Mouse (Mus musculus) intestine, embryonic 15.5 days (tissue): ENCODE results near the gene Oprm1. TPM values are rescaled to one million over a fixed set of nuclear protein-coding genes. Genes with fewer than 3 reads are reported as not detected.

Source experiments
- ATAC-seq: fragments of 200-750 bp; cut with Nextera tagmentation; 2 replicates; pipeline ENCODE4 v1.8.0; 2017; ENCODE audit warnings: moderate TSS enrichment, moderate library complexity
- H3K27ac ChIP-seq: fragments of 300-500 bp; sonication (generic); 2 replicates; pipeline ENCODE4 v1.5.1; 2015; ENCODE audit warnings: mild to moderate bottlenecking, inconsistent platforms
- H3K27me3 ChIP-seq: fragments of 300-500 bp; sonication (generic); replicated peaks from 2 replicates; pipeline ENCODE4 v1.6.1; 2015; ENCODE audit warnings: inconsistent platforms
- H3K36me3 ChIP-seq: fragments of 300-500 bp; sonication (generic); 2 replicates; pipeline ENCODE4 v1.6.1; 2015; ENCODE audit warnings: inconsistent platforms
- H3K4me1 ChIP-seq: fragments of 300-500 bp; sonication (generic); replicated peaks from 2 replicates; pipeline ENCODE4 v1.6.1; 2015; ENCODE audit warnings: inconsistent platforms
- H3K4me2 ChIP-seq: fragments of 300-500 bp; sonication (generic); replicated peaks from 2 replicates; pipeline ENCODE4 v1.6.1; 2015; ENCODE audit warnings: mild to moderate bottlenecking, inconsistent platforms
- H3K4me3 ChIP-seq: fragments of 300-500 bp; sonication (generic); replicated peaks from 2 replicates; pipeline ENCODE4 v1.5.1; 2015; ENCODE audit warnings: inconsistent platforms
- H3K9ac ChIP-seq: fragments of 300-500 bp; sonication (generic); 2 replicates; pipeline ENCODE4 v1.6.1; 2015; ENCODE audit warnings: inconsistent platforms
- H3K9me3 ChIP-seq: fragments of 300-500 bp; sonication (generic); 2 replicates; pipeline ENCODE4 v1.6.1; 2016; ENCODE audit warnings: inconsistent platforms
- WGBS: fragments of 180-500 bp; shearing (Covaris S2); methylation state at CpG from one replicate; pipeline ENCODE4 v1.1.7; 2015; 5-methylcytosine and 5-hydroxymethylcytosine counted together
- polyA plus RNA-seq: library from polyadenylated mRNA; unstranded; fragments of >200 nt; fragmentation: Nextera tagmentation; extraction: Ambion mirVana; gene quantifications from 2 replicates; pipeline ENCODE4 v1.2.1, GENCODE M21; 2015

The Oprm1 gene
- polyA plus RNA-seq, 1 experiment from 2014 or later, result 0.20 TPM

DNA sequence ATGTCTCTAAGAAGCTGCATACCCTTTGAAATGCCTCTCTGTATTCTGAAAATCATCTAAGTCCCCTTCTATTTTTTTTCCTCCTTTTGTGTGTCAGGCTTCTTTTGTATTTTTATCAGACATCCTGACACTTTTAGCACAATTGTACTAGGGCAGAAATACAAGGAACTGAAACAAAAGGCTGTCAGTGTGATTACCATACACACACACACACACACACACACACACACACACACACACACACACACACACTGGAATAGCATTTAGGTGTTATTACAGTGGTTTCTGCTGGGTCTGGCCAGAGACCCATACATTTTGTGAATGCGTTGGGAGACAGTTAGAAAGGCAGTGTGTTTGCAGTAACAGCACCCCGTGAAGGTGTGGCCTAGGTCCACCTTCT is 275.2 kb downstream of the Oprm1 start:
- no peaks in the 10 kb centered on the region for H3K36me3 ChIP-seq
- ATAC-seq, result no peak
- no peak overlapping the region for H3K4me3 ChIP-seq
- H3K27me3 ChIP-seq, result no peaks in the 10 kb centered on the region
- WGBS, result 84% methylated on average over 2 of the region's 2 CpGs
- no peak overlapping the region for H3K9ac ChIP-seq
- no peaks in the 10 kb centered on the region for H3K9me3 ChIP-seq
- H3K4me2 ChIP-seq, result no peak overlapping the region
- no peak overlapping the region for H3K27ac ChIP-seq
- H3K4me1 ChIP-seq, result no peaks in the 10 kb centered on the region

DNA sequence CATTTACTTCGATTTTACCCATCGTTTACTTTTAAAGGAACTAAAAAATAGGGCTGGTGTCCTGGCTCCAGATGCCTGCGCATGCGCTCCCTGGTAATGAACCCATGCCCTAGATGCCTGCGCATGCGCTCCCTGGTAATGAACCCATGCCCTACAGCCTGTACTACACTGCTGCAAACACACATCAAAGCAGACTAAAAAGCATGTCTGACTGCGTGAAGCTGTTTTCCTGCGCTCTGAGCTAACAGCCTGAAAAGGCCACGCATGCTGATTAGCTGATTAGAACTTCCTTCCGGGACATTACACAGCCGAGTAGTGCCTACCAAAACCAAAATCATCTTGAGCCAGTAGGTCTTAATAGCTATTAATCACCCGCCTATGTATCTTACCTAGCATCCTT is 277.2 kb downstream of the Oprm1 start:
- H3K4me1 ChIP-seq, result no peaks in the 10 kb centered on the region
- H3K27me3 ChIP-seq, result no peaks in the 10 kb centered on the region
- H3K4me3 ChIP-seq, result no peak overlapping the region
- no peaks in the 10 kb centered on the region for H3K9me3 ChIP-seq
- ATAC-seq, result no peak
- no peak overlapping the region for H3K27ac ChIP-seq
- H3K36me3 ChIP-seq, result no peaks in the 10 kb centered on the region
- no peak overlapping the region for H3K9ac ChIP-seq
- no peak overlapping the region for H3K4me2 ChIP-seq
- WGBS, result 77% methylated on average over 12 of the region's 12 CpGs

DNA sequence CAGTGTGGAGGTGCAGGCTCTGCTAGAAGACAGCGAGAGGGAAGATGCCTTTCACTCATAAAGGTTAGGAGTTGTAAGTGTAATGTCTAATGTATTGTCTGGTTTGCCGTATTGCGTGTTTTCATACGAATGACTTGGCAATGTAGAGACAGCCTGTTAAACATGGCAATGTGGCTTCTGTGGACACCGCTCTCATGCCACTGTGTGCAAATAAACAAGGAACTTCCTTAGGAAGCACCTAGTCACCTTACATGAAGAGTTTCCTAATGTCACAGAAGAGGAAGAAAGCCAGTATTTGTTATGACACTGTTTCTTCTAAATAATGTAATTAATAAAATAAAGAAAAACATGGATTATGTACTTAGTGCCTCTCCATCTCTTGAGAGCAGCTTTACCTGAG is 278.9 kb downstream of the Oprm1 start:
- WGBS, result 92% methylated on average over 5 of the region's 5 CpGs
- Histone ChIP-seq H3K9me3 (no peaks in the 10 kb centered on the region), H3K36me3 (no peaks in the 10 kb centered on the region), H3K27me3 (no peaks in the 10 kb centered on the region), H3K27ac (no peak overlapping the region), H3K4me1 (no peaks in the 10 kb centered on the region), H3K4me3 (no peak overlapping the region), H3K4me2 (no peak overlapping the region), H3K9ac (no peak overlapping the region)
- no peak for ATAC-seq

DNA sequence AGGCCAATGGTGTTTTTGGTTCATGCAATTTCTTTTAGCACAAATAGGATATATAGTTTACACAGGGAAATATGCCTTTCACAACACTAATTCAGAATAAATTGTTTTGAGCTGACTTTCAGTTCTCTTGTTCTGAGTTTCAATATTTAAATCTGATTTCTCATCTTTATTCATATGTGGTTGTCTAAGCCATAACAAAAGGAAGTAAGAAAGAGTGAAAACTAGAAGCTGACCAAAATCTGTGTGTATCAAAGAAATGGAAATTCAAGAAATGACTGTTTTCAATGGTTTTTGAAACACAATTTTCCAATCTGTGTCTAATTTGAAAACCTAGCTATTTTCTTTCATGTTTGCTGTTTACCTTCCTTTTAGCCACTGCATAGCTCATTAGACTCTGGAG is 282.7 kb downstream of the Oprm1 start:
- Histone ChIP-seq H3K4me2 (no peak overlapping the region), H3K27me3 (no peaks in the 10 kb centered on the region), H3K36me3 (no peaks in the 10 kb centered on the region), H3K9ac (no peak overlapping the region), H3K4me1 (no peaks in the 10 kb centered on the region), H3K4me3 (no peak overlapping the region), H3K27ac (no peak overlapping the region), H3K9me3 (no peaks in the 10 kb centered on the region)
- no peak for ATAC-seq

DNA sequence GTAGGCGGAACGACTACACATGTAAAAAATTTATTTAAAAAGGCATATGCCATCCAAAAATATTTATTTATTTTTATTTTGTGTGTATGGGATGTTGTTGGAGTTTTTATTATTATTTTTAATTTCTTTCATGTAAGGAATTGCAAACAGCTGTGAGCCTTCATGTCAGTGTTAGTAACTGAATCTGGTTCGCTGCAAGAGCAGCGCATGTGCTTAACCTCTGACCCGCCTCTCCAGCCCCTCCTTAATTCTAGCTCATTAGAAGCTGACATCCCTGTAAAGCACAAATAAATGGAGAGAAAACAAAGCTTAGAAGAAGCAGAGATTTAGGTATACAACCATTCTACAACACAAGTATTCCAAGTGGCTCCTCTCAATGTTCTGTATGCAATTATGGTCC is 285.6 kb downstream of the Oprm1 start:
- WGBS, result 71% methylated on average over 5 of the region's 5 CpGs
- H3K4me3 ChIP-seq, result no peak overlapping the region
- H3K27me3 ChIP-seq, result no peaks in the 10 kb centered on the region
- no peak overlapping the region for H3K4me2 ChIP-seq
- H3K27ac ChIP-seq, result no peak overlapping the region
- H3K4me1 ChIP-seq, result peaks cover 6% of the 10 kb centered on the region; the same call in 1 of the 2 replicates
- H3K9ac ChIP-seq, result no peak overlapping the region
- no peak for ATAC-seq
- H3K36me3 ChIP-seq, result no peaks in the 10 kb centered on the region
- no peaks in the 10 kb centered on the region for H3K9me3 ChIP-seq

DNA sequence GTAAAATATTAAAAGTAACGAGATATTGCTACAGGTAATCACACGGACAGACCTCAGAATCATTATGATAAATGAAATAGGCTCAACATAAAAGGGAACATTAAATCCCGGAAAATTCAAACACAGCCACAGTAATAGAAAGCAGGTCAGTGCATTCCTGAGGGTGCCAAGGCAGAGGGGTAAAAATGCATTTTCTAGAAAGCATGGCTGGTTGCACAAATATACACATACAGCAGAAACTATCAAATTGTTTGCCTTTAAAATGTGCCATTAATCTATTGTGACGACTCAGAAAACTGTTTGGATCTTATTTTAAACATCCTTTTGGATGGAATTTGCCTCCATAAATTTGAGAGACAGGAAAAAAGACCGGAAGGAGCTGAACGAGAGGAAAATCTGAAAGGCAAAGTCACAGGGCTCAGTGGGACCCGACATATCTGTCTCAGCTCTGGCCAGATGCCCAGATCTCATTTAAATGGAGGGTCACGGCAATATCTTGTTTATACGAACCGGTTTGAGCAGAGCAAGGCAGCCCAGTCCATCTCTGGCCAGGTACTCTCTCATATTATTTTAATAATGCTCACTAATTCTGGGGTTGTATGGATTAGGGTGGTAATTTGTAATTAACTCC is 289.1 kb downstream of the Oprm1 start:
- H3K36me3 ChIP-seq, result no peaks in the 10 kb centered on the region
- 29% methylated on average over 10 of the region's 10 CpGs for WGBS

DNA sequence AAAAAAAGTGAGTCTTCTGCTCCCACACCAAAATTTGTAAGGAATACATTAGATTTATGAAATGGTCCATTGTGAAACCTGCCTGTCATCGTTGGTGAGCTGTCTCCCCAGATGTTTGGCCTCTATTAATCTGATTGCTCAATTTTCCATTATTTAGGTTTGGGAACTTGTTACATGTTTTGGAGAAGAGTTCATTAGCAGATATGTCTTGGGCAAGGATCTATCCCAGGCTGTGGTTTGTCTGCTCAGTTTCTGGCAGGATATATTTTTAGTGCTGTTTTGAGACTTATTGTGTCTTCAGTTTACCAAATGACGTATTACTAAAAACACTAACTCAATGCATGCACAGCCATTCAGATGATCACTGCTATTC is 289.6 kb downstream of the Oprm1 start:
- peaks cover 12% of the 10 kb centered on the region; the same call in 1 of the 2 replicates for H3K4me1 ChIP-seq
- ATAC-seq, result peak; percentile 34
- 42% methylated on average over 2 of the region's 2 CpGs for WGBS
- no peaks in the 10 kb centered on the region for H3K9me3 ChIP-seq
- no peak overlapping the region for H3K4me3 ChIP-seq
- peak overlapping the region; percentile 9; the same call in 1 of the 2 replicates for H3K27ac ChIP-seq
- H3K9ac ChIP-seq, result no peak overlapping the region
- H3K36me3 ChIP-seq, result no peaks in the 10 kb centered on the region
- no peaks in the 10 kb centered on the region for H3K27me3 ChIP-seq
- no peak overlapping the region for H3K4me2 ChIP-seq

More for the DNA sequence above, 289.1 kb downstream of the Oprm1 start:
- H3K4me1 ChIP-seq, result peaks cover 10% of the 10 kb centered on the region; the same call in 1 of the 2 replicates
- no peak overlapping the region for H3K9ac ChIP-seq
- ATAC-seq, result peak; percentile 87
- no peak overlapping the region for H3K4me3 ChIP-seq
- H3K9me3 ChIP-seq, result no peaks in the 10 kb centered on the region
- no peak overlapping the region for H3K4me2 ChIP-seq
- no peaks in the 10 kb centered on the region for H3K27me3 ChIP-seq
- 0 out of 2 replicates have a peak overlapping the region, but pooled peaks have one; percentile 9 for H3K27ac ChIP-seq

DNA sequence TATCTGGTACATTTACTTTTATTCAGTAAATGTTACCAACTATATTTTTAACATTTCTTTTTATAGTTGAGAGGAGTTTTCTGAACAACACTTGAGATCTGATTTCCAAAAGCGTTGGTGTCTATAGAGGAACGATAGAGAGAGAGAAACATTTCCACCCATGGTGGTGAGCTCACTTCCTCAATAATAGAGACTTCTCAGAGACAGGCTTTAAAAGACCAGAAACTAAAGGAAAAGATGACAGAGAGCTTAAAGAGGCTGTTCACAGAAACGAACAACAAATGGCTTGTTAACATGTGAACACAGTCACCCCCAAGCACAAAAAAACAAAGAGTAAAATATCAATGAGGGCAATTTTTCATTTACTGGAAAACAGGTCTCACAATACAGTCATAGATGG is 291.6 kb downstream of the Oprm1 start:
- Histone ChIP-seq H3K4me3 (no peak overlapping the region), H3K27me3 (no peaks in the 10 kb centered on the region), H3K9me3 (no peaks in the 10 kb centered on the region), H3K27ac (no peak overlapping the region), H3K4me1 (peaks cover 12% of the 10 kb centered on the region; the same call in 1 of the 2 replicates), H3K4me2 (no peak overlapping the region), H3K9ac (no peak overlapping the region), H3K36me3 (no peaks in the 10 kb centered on the region)
- no peak for ATAC-seq
- WGBS, result 61% methylated on average over 3 of the region's 3 CpGs

DNA sequence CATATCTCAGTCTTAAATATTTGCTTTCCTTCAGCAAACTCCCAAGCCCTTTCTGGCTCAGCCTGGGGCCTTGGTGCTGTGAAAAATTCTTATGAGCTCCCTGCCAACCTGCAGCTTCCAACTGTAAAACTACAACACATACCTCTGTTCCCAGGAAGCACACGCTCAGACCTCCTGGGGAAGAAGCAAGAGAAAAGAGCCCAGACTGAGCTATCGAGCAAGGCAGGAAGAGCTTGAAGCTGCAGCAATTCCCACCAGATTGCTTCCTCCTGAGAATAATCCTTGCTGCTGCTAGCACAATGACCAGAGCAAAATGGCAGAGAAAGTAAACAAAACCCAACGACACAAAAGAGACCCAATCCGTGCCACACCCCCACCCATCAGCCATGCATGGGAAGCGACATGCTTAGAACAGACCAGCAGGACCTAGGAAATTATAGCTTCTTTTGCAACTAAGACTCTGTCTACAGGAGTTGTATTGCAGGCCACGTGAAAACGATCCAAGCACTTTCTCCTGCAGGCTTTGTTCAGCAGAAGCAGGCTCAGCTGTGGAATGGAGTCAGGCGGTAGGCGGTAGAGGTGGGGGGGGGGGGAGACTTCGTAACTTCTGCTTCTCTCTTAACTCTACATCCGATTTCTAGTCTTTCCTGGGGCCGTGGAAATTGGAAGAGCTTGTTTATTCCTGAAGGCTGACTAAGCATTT is 294.2 kb downstream of the Oprm1 start, which contains the start of gene Ipcef1:
Gene Ipcef1 (minus strand): TSS at position 164 of the 703 bp plus-strand sequence.
- Histone ChIP-seq H3K9me3 (no peaks in the 10 kb centered on the region), H3K4me2 (peak within 1 kb of the TSS; percentile 28; the same call in 1 of the 2 replicates), H3K4me1 (peaks cover 11% of the 10 kb centered on the region; the same call in 1 of the 2 replicates), H3K4me3 (no peak within 1 kb of the TSS), H3K36me3 (no peaks in the 10 kb centered on the region), H3K27ac (0 out of 2 replicates have a peak within 1 kb of the TSS, but pooled peaks have one; percentile 36), H3K9ac (no peak within 1 kb of the TSS), H3K27me3 (no peaks in the 10 kb centered on the region)
- peak; percentile 50 for ATAC-seq
- 23% methylated on average over 12 of the region's 12 CpGs for WGBS

DNA sequence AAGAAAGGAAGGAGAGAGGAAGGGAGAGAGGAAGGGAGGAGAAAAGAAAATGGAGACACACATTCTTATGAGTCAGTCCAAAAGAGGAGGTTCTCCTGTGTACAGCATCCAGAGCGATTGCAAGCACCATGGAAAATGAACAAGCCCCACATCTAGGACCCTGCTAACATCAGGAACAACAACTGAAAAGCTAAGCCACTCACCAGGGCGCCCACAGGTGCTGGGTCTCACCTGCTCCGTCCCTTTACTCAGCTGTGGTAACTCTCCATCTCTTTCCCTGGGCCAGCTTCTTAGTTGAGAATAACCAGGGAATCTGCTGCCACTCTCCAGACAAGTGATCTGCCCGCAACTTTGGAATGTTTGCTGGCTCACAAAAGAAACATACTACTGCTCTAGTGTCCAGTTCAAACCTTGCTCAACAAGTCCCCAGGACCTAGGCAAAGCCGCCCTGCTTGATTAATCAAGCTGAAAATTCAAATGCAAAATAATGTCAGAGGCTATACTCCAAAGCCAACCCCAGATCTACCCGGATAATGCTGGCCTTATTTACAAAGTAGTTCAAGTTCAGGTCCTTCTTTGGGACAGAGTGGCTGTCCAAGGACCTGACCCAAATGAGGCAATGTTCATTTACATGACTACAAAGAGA is 296.4 kb downstream of the Oprm1 start:
- H3K27ac ChIP-seq, result no peak overlapping the region
- H3K27me3 ChIP-seq, result no peaks in the 10 kb centered on the region
- no peak overlapping the region for H3K4me2 ChIP-seq
- H3K36me3 ChIP-seq, result no peaks in the 10 kb centered on the region
- H3K9me3 ChIP-seq, result no peaks in the 10 kb centered on the region
- ATAC-seq, result 0 out of 2 replicates have a peak, but pooled peaks have one; percentile 2
- WGBS, result 69% methylated on average over 6 of the region's 6 CpGs
- H3K4me3 ChIP-seq, result no peak overlapping the region
- H3K9ac ChIP-seq, result no peak overlapping the region
- peaks cover 6% of the 10 kb centered on the region; the same call in 1 of the 2 replicates for H3K4me1 ChIP-seq

DNA sequence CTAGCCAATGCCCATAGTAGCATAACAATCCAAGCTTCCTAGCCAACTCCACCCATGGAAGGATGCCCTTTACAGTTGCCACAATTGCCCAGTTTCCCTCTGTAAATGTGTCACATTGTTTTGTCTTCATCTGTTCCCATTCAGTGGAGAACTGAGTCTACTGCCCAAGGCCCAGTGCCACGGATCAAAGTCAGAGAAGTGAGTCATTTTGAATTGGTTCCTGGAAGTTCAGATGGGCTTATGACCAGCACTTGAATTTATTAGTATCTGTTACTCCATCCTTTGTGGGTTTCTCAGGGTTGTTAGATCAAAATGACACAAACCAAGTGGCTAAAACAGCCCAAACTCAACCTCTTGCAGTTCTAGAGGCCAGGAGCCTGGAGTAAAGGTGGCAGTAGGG is 299.2 kb downstream of the Oprm1 start:
- H3K4me3 ChIP-seq, result no peak overlapping the region
- H3K9ac ChIP-seq, result no peak overlapping the region
- no peak overlapping the region for H3K4me2 ChIP-seq
- H3K9me3 ChIP-seq, result no peaks in the 10 kb centered on the region
- 80% methylated on average over 1 of the region's 1 CpGs for WGBS
- H3K27ac ChIP-seq, result no peak overlapping the region
- no peaks in the 10 kb centered on the region for H3K27me3 ChIP-seq
- H3K36me3 ChIP-seq, result no peaks in the 10 kb centered on the region
- 0 out of 2 replicates have a peak, but pooled peaks cover under 1% of the 10 kb centered on the region for H3K4me1 ChIP-seq
- no peak for ATAC-seq

DNA sequence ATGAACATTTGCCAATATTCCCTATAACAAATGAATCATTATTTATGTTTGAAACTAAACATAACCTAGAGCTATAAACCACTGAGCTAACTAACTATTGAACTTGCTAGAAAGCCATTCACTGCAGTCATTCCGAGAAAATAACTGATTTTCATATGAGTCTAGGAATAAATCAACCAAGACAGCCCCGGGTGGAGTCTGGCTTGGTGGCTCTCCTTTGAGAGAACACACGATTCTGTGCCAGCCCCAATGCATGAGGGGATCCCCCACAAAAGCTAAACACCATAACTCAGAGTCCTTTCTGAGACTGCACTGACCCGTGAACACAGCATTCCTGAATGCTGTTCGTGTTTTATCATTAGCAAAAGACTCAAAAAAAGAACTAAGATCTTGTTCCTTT is 302.0 kb downstream of the Oprm1 start:
- H3K27me3 ChIP-seq, result no peaks in the 10 kb centered on the region
- no peaks in the 10 kb centered on the region for H3K4me1 ChIP-seq
- no peak for ATAC-seq
- no peak overlapping the region for H3K9ac ChIP-seq
- H3K27ac ChIP-seq, result no peak overlapping the region
- WGBS, result 47% methylated on average over 5 of the region's 5 CpGs
- no peak overlapping the region for H3K4me3 ChIP-seq
- H3K9me3 ChIP-seq, result no peaks in the 10 kb centered on the region
- no peak overlapping the region for H3K4me2 ChIP-seq
- no peaks in the 10 kb centered on the region for H3K36me3 ChIP-seq
